ENCODE assay signal across 17 mouse cellular contexts in the genomic region with DNA sequence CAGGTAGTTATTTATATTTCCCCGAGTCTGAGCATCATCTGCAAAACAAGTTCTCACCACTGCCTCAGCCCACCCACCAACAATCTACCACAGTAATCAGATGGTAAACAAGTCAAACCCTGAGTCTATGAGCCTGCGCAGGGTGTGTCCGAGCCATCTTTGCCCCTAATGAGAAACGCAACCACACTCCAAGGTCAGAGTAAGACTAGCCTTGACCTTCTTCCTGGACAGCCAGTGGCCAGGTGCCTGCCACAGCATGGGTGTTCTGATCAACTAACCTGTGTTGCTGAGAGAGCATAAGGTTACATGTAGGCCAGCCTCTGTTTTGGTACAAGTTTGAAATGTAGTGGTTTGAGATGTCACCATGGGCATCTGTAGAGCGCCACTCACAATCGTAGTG.
"Had no signal": no experiment of that assay in that cellular context is flagged by ENCODE, and none has a peak within 500 bp of the region (broad histone marks: within the 10 kb centered on the region; RNA-seq: fewer than 3 reads in every experiment).

No protein-coding gene starts in this region.

- ATAC-seq: liver, embryonic 12.5 days; midbrain, embryonic 13.5 days had no signal

- H3K36me3 ChIP-seq: liver, embryonic 15.5 days had no signal

- H3K27me3 ChIP-seq: limb, embryonic 13.5 days; liver, embryonic 12.5 days; liver, embryonic 15.5 days; lung, embryonic 15.5 days; midbrain, embryonic 13.5 days had no signal

- H3K4me1 ChIP-seq: liver, embryonic 12.5 days; liver, embryonic 15.5 days had no signal

- DNase-seq: kidney, adult 18-20 months; kidney, adult 9 months; kidney, postnatal 14 days; kidney, postnatal 4 days; liver; right cerebral cortex, adult 18-20 months; right cerebral cortex, postnatal 14 days; right cerebral cortex, postnatal 4 days; thymus, adult 18-20 months; thymus, postnatal 36 days had no signal

- H3K27ac ChIP-seq: limb, embryonic 10.5 days; limb, embryonic 13.5 days; liver, embryonic 12.5 days; liver, embryonic 15.5 days; lung, embryonic 15.5 days; macrophage; midbrain, embryonic 13.5 days had no signal

- H3K4me3 ChIP-seq: limb, embryonic 10.5 days; limb, embryonic 13.5 days; liver, embryonic 12.5 days; liver, embryonic 15.5 days; lung, embryonic 15.5 days; midbrain, embryonic 13.5 days had no signal

- H3K4me2 ChIP-seq: limb, embryonic 13.5 days; liver, embryonic 12.5 days; liver, embryonic 15.5 days; lung, embryonic 15.5 days; midbrain, embryonic 13.5 days had no signal

- H3K9me3 ChIP-seq: limb, embryonic 10.5 days; limb, embryonic 13.5 days; liver, embryonic 12.5 days; liver, embryonic 15.5 days; lung, embryonic 15.5 days; midbrain, embryonic 13.5 days had no signal

- H3K9ac ChIP-seq: limb, embryonic 13.5 days; liver, embryonic 12.5 days; liver, embryonic 15.5 days; lung, embryonic 15.5 days; midbrain, embryonic 13.5 days had no signal
